11 mouse cellular contexts compared by ENCODE assay signal in genomic region chr10:119640534-119640933, GRCm38 (mm10).
A peak's percentile ranks its signal among the peaks of the same experiment; 100 is the strongest.
DNase-seq lines count a peak whose midpoint lies in the region; ATAC-seq and TF ChIP-seq lines count a peak whose summit lies in the region.
"Had no signal": no experiment of that assay in that cellular context is flagged by ENCODE, and none has a peak within 500 bp of the region (broad histone marks: within the 10 kb centered on the region; RNA-seq: fewer than 3 reads in every experiment).

No protein-coding gene starts in this region.

- H3K27ac ChIP-seq in embryonic facial prominence, embryonic 14.5 days (replicated peaks; ENCODE audit: low read depth, low read length): no peak overlapping the region
- H3K27ac ChIP-seq in embryonic facial prominence, embryonic 10.5 days (replicated peaks): no peak overlapping the region
- no peak overlapping the region for H3K27ac ChIP-seq in layer of hippocampus, adult 2 months
- H3K27ac ChIP-seq in hindbrain, embryonic 15.5 days (replicated peaks): no peak overlapping the region
- H3K27ac ChIP-seq: intestine, embryonic 15.5 days had no signal

- H3K36me3 ChIP-seq in embryonic facial prominence, embryonic 14.5 days (ENCODE audit: control insufficient read depth, insufficient read depth, low read length): no peaks in the 10 kb centered on the region
- no peaks in the 10 kb centered on the region for H3K36me3 ChIP-seq in embryonic facial prominence, embryonic 10.5 days (replicated peaks)
- no peaks in the 10 kb centered on the region for H3K36me3 ChIP-seq in hindbrain, embryonic 15.5 days
- H3K36me3 ChIP-seq: intestine, embryonic 15.5 days had no signal

- peaks cover 2% of the 10 kb centered on the region; the same call in 1 of the 2 replicates for H3K4me1 ChIP-seq in embryonic facial prominence, embryonic 14.5 days (ENCODE audit: control insufficient read depth, insufficient read depth, low read length)
- peaks cover 28% of the 10 kb centered on the region for H3K4me1 ChIP-seq in embryonic facial prominence, embryonic 10.5 days
- H3K4me1 ChIP-seq in hindbrain, embryonic 15.5 days (replicated peaks): peaks cover 22% of the 10 kb centered on the region
- H3K4me1 ChIP-seq: intestine, embryonic 15.5 days had no signal

- H3K9ac ChIP-seq in embryonic facial prominence, embryonic 14.5 days (ENCODE audit: low read depth, low read length): no peak overlapping the region
- no peak overlapping the region for H3K9ac ChIP-seq in hindbrain, embryonic 15.5 days
- H3K9ac ChIP-seq: intestine, embryonic 15.5 days had no signal

- peak; percentile 58 for TF ChIP-seq CTCF in layer of hippocampus, adult 2 months (conservative IDR thresholded peaks at IDR 0.05)

- no peak for ATAC-seq in embryonic facial prominence, embryonic 14.5 days (ENCODE audit: low read depth)
- ATAC-seq in hindbrain, embryonic 15.5 days (ENCODE audit: low FRiP score, low read depth): 0 out of 2 replicates have a peak, but pooled peaks have one; percentile 65
- ATAC-seq in granulocyte monocyte progenitor cell, adult 5-6 weeks (replicated peaks; ENCODE audit: poor library complexity, severe bottlenecking): no peak
- ATAC-seq: intestine, embryonic 15.5 days had no signal

- H3K27me3 ChIP-seq in embryonic facial prominence, embryonic 14.5 days (replicated peaks; ENCODE audit: control insufficient read depth, insufficient read depth, low read length): no peaks in the 10 kb centered on the region
- no peaks in the 10 kb centered on the region for H3K27me3 ChIP-seq in embryonic facial prominence, embryonic 10.5 days (replicated peaks; ENCODE audit: low read depth, poor library complexity, severe bottlenecking)
- no peaks in the 10 kb centered on the region for H3K27me3 ChIP-seq in hindbrain, embryonic 15.5 days
- H3K27me3 ChIP-seq: intestine, embryonic 15.5 days had no signal

- 65% methylated on average over 10 of the region's 10 CpGs for WGBS in embryonic facial prominence, embryonic 14.5 days
- 78% methylated on average over 10 of the region's 10 CpGs for WGBS in embryonic facial prominence, embryonic 10.5 days
- 74% methylated on average over 10 of the region's 10 CpGs for WGBS in hindbrain, embryonic 15.5 days

- H3K4me3 ChIP-seq in embryonic facial prominence, embryonic 14.5 days (ENCODE audit: low read depth, low read length): no peak overlapping the region
- no peak overlapping the region for H3K4me3 ChIP-seq in embryonic facial prominence, embryonic 10.5 days
- H3K4me3 ChIP-seq in layer of hippocampus, adult 2 months: no peak overlapping the region; the same call in 1 of the 2 replicates
- H3K4me3 ChIP-seq in hindbrain, embryonic 15.5 days: no peak overlapping the region
- H3K4me3 ChIP-seq: intestine, embryonic 15.5 days; myocyte had no signal

- no peaks in the 10 kb centered on the region for H3K9me3 ChIP-seq in embryonic facial prominence, embryonic 14.5 days (ENCODE audit: control insufficient read depth, low read length)
- H3K9me3 ChIP-seq in embryonic facial prominence, embryonic 10.5 days: no peaks in the 10 kb centered on the region
- H3K9me3 ChIP-seq in hindbrain, embryonic 15.5 days: no peaks in the 10 kb centered on the region
- H3K9me3 ChIP-seq: intestine, embryonic 15.5 days had no signal

- H3K4me2 ChIP-seq in embryonic facial prominence, embryonic 14.5 days (ENCODE audit: low read depth, low read length): no peak overlapping the region
- H3K4me2 ChIP-seq in hindbrain, embryonic 15.5 days: no peak overlapping the region
- H3K4me2 ChIP-seq: intestine, embryonic 15.5 days had no signal

- DNase-seq in embryonic facial prominence, embryonic 14.5 days (ENCODE audit: low spot score): peak; percentile 29
- no peak for DNase-seq in embryonic facial prominence, embryonic 10.5 days (ENCODE audit: low spot score)
- peak in 1 of 2 experiments; percentile 7 for DNase-seq in layer of hippocampus, adult 2 months (ENCODE audit: low spot score in 2 of 2)
- DNase-seq in layer of hippocampus, adult 9-11 months: no peak
- peak; percentile 6 for DNase-seq in 3T3-L1 (ENCODE audit: low read depth, low spot score)
- no peak for DNase-seq in adrenal gland, postnatal 36 days
- DNase-seq: right cerebral cortex, adult 18-20 months had no signal

Comparison
In these comparisons a context has a peak if more than half of its experiments do, and no peak if none do; other contexts are left out.
1. DNase-seq: peak in embryonic facial prominence, embryonic 14.5 days (single experiment) and 3T3-L1 (single experiment); none in embryonic facial prominence, embryonic 10.5 days (single experiment), layer of hippocampus, adult 9-11 months (single experiment) and adrenal gland, postnatal 36 days (0 of 2).